Mouse (Mus musculus) adrenal gland, postnatal 14 days (tissue): ENCODE data around the gene Tox2. TPM values are rescaled to one million over a fixed set of nuclear protein-coding genes. Genes with fewer than 3 reads are reported as not detected.

Experiments used
- DNase-seq: peaks from one replicate; pipeline ENCODE4 v3.0.0; 2021; ENCODE audit warnings: mixed read lengths
- total RNA-seq: library from RNA; stranded (reverse); gene quantifications from 2 replicates; pipeline ENCODE4 v1.2.3, GENCODE M21; 2021

The Tox2 gene
- total RNA-seq, 1 experiment from 2014 or later: 5.0 TPM

GRCm38 (mm10) chr2:163323163-163323562 lies 120.2 kb downstream of the Tox2 start:
- no peak for DNase-seq

GRCm38 (mm10) chr2:163330742-163331141 lies 127.8 kb downstream of the Tox2 start:
- DNase-seq: peak; percentile 28

DNA sequence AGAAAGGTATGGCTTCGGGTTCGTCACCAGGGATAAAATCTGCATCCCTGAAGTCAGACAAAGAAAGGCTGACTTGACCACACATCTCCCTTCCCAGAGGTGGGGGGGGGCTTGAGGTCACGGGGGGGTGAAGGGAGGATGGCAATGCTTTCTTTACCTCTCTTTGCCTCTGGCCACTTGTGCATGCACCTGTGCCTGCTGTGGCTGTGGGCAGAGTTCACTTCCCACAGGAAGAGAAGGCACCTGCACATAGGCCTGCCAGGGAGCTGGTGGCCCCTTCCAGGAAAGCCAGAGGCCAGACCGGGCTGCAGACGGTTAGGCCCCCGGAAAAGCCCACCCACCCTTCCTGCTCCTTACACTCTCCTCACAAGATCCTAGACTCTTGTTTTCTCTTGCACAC lies 128.5 kb downstream of the Tox2 start:
- no peak for DNase-seq

DNA sequence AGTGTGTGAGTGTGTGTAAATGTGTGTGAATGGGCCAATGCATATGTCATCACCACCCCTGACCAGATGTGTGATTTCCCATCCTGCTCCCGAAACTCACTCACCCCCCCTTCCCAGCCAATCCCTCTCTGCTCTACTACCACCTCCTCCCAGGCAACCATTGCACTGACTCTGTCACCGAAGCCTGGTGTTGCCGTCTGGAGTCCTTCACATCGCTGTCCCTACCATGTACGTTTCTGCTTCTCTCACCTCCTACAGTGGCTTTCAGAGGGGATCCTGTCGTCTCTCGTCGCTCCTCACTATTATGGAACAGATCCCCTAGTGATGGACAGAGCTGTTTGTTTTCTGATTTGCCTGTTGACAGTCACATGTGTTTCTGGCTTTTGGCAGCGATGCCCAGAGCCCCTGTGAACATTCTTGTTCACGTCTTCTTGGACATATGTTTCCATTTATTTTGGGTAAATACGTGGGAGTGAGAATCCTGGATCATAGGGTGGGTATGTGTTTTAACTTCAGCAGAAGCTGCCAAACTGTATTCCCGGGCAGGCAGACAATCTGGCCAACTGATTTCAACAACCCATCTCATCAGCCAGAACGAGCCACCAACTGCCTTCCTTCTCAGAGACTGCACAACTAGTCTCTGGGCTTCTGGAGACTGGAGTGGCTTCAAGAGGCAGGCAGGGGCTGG lies 129.6 kb downstream of the Tox2 start:
- DNase-seq: no peak

DNA sequence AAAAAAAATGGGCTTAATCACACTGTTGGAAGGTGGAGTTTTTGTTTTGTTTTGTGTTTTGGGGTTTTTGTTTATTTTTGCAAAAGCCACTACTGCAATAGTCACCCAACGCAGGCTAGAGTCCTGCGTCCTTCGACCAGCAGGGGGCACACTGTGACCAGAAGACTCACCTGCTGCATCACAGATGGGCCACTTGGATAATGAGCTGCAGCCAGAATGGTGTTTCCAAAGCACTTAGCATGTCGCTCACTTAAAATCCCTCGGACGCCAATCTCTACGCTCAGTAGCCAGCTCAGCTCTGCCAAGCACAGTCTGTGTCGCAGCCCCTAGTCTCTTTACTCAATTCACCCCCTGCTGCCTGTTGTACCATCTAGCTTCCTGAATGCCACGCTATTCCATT lies 137.3 kb downstream of the Tox2 start:
- DNase-seq: peak; percentile 83

DNA sequence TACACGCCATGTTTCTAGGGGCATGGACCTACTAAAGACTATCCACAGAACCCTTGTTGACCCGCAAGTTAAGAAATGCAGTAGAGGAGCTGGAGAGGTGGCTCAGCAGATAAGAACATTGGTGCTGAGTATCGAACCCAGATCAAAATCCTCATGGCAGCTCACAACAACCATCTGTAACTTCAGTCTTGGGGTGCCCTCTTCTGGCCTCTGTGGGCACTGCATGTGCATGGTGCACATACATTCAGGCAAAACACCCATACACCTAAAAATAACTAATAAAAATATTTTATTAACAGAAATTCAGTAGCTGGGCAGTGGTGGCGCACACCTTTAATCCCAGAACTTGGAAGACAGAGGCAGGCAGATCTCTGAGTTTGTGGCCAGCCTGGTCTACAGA lies 140.7 kb downstream of the Tox2 start:
- peak; percentile 31 for DNase-seq

- peak; percentile 64 for DNase-seq
Measured at GRCm38 (mm10) chr2:163344976-163345660, 142.2 kb downstream of the Tox2 start.

DNA sequence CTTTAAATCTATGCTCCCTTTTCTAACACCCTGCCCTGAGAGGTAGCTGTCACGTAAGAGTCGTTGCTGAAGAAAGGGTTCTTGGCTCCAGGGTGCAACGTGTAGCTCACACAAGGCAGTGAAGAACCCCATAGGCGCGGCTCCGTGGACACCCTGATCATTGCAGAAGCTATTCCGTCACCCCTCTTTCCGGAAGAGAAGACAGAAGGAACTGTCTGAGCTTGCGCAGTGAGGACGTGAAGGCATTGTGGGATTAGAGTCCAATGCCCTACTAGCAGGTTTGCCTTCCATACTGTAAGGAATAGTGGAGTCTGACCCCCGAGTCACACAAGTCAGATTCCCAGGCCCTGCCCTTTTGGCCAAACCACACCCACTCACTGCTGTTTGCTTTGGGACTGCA lies 143.6 kb downstream of the Tox2 start:
- DNase-seq: no peak

DNA sequence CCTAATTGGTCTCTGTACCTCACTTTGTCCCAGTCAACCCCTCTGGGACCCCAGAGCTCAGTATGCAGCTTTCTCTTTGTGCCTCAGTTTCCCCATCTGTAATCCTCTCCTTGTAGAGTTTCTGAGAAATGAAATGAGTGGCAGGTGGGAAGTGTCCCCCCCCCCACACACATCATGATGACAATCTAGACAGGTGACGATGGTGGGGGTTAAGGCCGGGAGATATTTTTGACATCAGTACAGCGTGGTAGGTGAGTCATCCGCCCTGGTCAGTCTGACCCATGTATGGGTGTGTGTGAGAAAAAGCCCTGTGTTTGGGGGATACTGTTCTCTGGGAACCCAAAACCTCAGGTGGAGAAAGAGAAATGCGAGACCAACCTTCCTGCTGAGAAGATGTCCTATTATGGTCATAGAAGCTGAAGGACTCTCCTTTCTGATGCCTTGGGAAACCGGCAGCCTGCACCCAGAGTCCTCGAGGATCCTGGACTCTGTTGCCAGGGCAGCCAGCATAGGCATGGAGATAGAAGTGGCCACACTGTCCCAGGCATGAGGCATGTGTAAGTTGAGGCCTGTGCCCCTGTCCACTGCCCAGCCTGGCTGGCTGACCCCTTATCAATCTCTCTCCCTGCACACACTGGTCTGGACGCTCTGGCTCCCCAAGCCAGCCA lies 144.7 kb downstream of the Tox2 start:
- no peak for DNase-seq

DNA sequence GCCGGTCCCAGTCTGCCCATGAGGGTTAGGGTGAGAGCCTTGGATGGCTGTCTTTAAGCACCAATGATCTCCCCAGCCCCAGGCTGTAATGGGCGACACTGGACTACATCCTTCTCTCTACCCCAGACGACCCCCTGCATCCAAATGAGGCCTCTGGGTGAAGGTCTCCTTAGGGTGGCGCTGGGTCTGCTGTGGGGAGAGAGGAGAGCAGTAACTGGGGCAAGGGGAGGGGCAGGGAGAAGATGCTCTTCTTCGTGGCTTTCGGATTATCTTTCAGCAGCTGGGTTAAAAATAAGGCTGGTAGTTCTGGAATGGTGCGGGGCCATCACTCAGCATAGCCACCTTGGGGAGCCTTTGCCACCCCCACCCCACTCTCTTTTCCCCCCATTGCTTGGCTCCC lies 145.8 kb downstream of the Tox2 start:
- no peak for DNase-seq

DNA sequence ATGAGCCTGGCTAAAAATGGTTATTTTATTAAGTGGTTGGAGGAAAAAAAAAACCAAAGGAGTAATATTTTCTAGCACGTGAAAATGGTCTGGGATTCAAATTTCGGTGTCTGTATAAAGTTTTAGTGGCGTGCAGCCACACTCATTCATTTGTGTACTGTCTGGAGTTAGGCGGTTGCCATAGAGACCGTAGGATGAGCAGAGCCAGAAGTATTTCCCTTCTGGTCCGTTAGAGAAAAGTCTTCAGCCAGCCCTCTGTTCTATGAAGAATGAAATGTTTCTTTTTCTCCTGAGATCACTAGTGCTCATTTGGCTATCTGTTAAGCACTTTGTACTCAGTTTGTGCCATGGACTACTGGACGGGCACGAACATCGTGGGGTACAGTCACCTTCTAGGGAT lies 146.5 kb downstream of the Tox2 start:
- no peak for DNase-seq

- DNase-seq: no peak
Measured at GRCm38 (mm10) chr2:163350443-163350842, 147.5 kb downstream of the Tox2 start.

DNA sequence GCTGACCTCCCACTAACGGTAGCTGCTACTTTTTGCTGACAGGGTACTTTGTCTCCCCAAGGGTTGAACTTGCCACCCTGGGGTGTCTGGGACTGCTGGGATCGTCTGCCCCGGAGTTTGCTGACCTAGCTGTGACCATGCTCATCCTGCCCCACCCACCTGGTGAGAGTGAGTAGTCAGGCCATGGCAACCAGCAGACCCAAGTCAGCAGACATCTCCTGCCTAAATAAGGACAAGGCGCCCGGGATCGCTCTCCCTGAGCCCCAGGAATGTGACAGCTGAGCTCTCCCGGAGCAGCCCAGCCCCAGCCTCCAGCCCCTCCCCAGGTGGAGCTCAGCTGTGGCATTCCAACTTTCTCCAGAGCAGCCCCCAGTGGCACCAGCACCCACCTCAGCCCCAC lies 150.8 kb downstream of the Tox2 start:
- no peak for DNase-seq

DNA sequence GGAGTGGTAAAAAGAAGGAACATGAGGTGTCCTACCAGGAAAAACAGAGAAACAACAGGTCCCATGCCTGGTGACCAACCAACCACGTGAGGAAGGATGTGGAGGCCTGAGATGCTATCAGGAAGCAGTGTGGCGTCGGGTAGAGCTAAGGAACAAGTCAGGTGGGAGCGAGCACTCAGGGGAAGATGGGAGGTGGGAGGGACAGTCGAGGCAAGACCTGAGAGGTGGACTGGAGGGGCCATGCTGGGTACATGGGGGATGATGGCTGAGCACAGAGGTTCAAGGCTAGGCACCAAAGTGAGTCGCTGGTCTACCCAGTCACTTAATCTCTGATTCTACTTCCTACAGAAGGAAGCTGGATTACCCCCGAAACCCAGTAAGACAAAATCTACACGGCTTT lies 152.7 kb downstream of the Tox2 start:
- no peak for DNase-seq

DNA sequence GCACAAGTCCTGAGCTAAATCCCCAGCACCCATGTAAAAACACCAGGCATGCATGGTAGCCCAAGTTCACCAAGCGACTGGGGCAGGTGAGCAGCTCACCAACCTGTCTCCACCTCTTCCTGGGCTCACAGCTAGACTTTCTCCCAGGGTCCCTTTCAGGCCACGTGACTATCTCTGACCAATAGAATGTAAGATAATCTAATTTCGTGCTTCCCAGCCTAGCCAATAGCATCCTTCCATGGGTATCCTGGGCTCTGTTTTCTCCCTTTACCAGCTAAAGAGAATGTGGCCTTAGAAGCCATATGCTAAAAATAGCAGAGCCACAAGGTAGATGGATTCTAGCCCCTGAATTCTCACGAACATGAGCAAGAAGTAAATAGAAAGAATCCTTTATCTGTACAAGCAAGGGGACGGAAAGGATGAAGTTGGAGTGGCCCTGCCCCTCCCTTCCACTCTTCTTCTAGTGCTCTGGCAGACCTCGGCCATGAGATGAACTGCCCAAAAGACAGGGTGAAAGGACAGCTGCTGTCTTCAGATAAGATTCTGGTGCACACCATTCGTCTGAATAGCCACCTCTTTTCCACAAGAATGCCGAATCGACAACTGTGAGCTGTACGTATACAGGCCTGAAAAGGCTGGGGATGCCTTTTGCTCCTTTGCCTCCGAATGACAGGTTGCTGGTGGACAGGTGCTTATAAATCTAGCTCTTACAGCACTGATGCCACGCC lies 153.4 kb downstream of the Tox2 start:
- DNase-seq: no peak

DNA sequence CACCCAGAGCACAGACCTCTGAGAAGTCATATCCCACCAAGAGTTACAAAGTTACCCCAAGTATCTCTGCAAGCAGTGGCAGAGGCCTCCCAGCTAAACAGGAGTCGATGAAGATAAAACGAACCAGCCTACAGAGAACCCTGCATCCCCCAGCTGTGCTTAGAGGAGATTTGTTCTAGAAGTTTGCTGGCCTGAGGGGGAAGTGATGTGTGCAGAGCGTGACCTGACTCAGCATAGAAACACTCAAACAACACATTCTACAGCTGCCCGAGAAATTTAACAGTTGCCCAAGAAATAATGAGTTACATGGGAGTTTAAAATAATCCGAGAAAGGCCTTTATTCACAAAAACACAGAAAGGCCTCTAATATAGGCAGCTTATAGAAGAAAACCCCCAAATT lies 155.7 kb downstream of the Tox2 start:
- no peak for DNase-seq

DNA sequence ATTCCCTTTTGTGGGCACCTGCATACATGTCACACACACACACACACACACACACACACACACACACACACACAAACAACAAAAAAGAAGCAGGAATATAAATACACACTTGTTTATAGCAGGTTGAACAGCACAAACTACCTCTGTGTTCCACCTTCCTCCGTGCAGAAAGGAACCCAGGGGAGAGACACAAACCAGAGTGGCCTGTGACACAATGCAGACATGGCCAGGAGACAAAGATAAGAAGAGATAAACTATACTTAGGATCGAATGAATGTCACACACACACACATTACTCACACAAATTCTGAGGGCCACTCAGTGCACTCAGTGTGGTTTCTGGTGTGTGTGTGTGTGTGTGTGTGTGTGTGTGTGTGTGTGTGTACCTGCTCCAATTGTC lies 156.3 kb downstream of the Tox2 start:
- no peak for DNase-seq

- DNase-seq: no peak
Measured at GRCm38 (mm10) chr2:163360858-163361623, 158.1 kb downstream of the Tox2 start.

- no peak for DNase-seq
Measured at GRCm38 (mm10) chr2:163362940-163363921, 160.3 kb downstream of the Tox2 start.

DNA sequence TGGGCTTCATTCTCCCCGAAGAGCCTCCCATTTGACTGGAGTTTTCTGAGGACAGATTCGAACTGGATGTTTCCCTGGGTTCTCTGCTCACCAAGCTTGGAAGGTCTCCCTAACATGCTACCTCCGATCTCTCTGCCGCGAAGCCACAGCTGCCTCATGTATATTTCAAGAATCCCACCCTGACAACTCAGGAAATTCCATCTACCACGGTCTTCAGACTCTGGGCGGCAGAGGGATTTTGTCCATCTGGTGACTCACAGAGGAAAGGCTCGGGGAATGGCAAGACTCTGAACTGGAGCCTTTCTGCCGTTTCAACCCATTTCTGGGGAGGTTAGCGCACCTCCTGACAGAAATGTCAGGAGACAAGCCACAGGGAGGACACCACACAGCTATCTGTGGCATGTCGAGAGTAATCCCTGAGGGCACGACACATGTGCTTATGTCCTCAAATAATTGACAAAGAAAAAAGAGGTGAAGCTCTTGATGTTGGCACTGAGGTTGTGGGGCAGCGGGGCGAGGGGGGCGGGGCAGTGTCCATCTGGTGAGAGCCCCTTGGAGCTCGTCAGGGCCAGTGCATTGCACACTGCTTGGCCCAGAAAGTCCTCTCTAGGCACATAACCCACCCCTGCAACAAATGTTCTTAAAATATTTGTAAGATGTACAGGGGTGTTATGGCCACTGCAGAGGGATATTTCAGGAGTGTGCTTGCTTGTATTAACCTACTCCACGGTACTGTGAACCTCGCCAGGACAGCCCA lies 162.0 kb downstream of the Tox2 start:
- DNase-seq: no peak
